Comparison of ENCODE assay signal across 8 mouse cellular contexts in genomic region chr13:107600331-107601131, GRCm38 (mm10).
DNase-seq lines count a peak whose midpoint lies in the region; ATAC-seq lines count a peak whose summit lies in the region.

No protein-coding gene starts in this region.

- H3K27ac ChIP-seq in forebrain, embryonic 15.5 days (replicated peaks), result no peak overlapping the region
- H3K27ac ChIP-seq in intestine, embryonic 16.5 days (ENCODE audit: low read length), result no peak overlapping the region
- no peak overlapping the region for H3K27ac ChIP-seq in liver, embryonic 16.5 days (ENCODE audit: low read length)
- no peak overlapping the region for H3K27ac ChIP-seq in neural tube, embryonic 13.5 days (replicated peaks)

- 0 out of 2 replicates have a peak, but pooled peaks cover 6% of the 10 kb centered on the region for H3K9me3 ChIP-seq in forebrain, embryonic 15.5 days
- no peaks in the 10 kb centered on the region for H3K9me3 ChIP-seq in intestine, embryonic 16.5 days (ENCODE audit: control insufficient read depth, low read length)
- no peaks in the 10 kb centered on the region for H3K9me3 ChIP-seq in liver, embryonic 16.5 days (replicated peaks; ENCODE audit: control insufficient read depth, low read length)
- 0 out of 2 replicates have a peak, but pooled peaks cover 7% of the 10 kb centered on the region for H3K9me3 ChIP-seq in neural tube, embryonic 13.5 days

- H3K4me3 ChIP-seq in forebrain, embryonic 15.5 days, result no peak overlapping the region
- 0 out of 2 replicates have a peak overlapping the region, but pooled peaks have one; percentile 16 for H3K4me3 ChIP-seq in intestine, embryonic 16.5 days (ENCODE audit: low read length)
- H3K4me3 ChIP-seq in liver, embryonic 16.5 days (ENCODE audit: low read depth, low read length), result no peak overlapping the region
- no peak overlapping the region for H3K4me3 ChIP-seq in neural tube, embryonic 13.5 days

- peaks cover 11% of the 10 kb centered on the region for H3K4me1 ChIP-seq in forebrain, embryonic 15.5 days
- no peaks in the 10 kb centered on the region for H3K4me1 ChIP-seq in intestine, embryonic 16.5 days (ENCODE audit: control insufficient read depth, insufficient read depth, low read length)
- H3K4me1 ChIP-seq in liver, embryonic 16.5 days (ENCODE audit: control insufficient read depth, low read depth, low read length), result no peaks in the 10 kb centered on the region; the same call in 1 of the 2 replicates
- peaks cover 40% of the 10 kb centered on the region for H3K4me1 ChIP-seq in neural tube, embryonic 13.5 days (replicated peaks)

- H3K36me3 ChIP-seq in forebrain, embryonic 15.5 days, result no peaks in the 10 kb centered on the region
- no peaks in the 10 kb centered on the region for H3K36me3 ChIP-seq in intestine, embryonic 16.5 days (ENCODE audit: control insufficient read depth, insufficient read depth, low read length)
- H3K36me3 ChIP-seq in liver, embryonic 16.5 days (ENCODE audit: control insufficient read depth, insufficient read depth), result no peaks in the 10 kb centered on the region
- H3K36me3 ChIP-seq in neural tube, embryonic 13.5 days, result no peaks in the 10 kb centered on the region

- H3K9ac ChIP-seq in forebrain, embryonic 15.5 days (replicated peaks), result 0 out of 2 replicates have a peak overlapping the region, but pooled peaks have one; percentile 3
- H3K9ac ChIP-seq in intestine, embryonic 16.5 days (ENCODE audit: low read depth, low read length), result no peak overlapping the region
- H3K9ac ChIP-seq in liver, embryonic 16.5 days (ENCODE audit: low read depth, low read length), result no peak overlapping the region
- H3K9ac ChIP-seq in neural tube, embryonic 13.5 days, result 0 out of 2 replicates have a peak overlapping the region, but pooled peaks have one; percentile 12

- peak; percentile 65 for ATAC-seq in forebrain, embryonic 15.5 days (replicated peaks)
- peak; percentile 78 for ATAC-seq in intestine, embryonic 16.5 days
- peak; percentile 58 for ATAC-seq in liver, embryonic 16.5 days (ENCODE audit: low read depth)
- peak; percentile 25; the same call in 1 of the 2 replicates for ATAC-seq in neural tube, embryonic 13.5 days (ENCODE audit: low read depth)

- peak overlapping the region; percentile 33 for H3K4me2 ChIP-seq in forebrain, embryonic 15.5 days (replicated peaks)
- H3K4me2 ChIP-seq in intestine, embryonic 16.5 days (ENCODE audit: low read depth, low read length), result peak overlapping the region; percentile 30
- peak overlapping the region; percentile 24; the same call in 1 of the 2 replicates for H3K4me2 ChIP-seq in liver, embryonic 16.5 days (ENCODE audit: low read depth, low read length)
- peak overlapping the region; percentile 36 for H3K4me2 ChIP-seq in neural tube, embryonic 13.5 days

- WGBS in forebrain, embryonic 15.5 days, result 26% methylated on average over 22 of the region's 22 CpGs
- WGBS in intestine, embryonic 16.5 days, result 33% methylated on average over 22 of the region's 22 CpGs
- WGBS in liver, embryonic 16.5 days (ENCODE audit: insufficient replicate concordance), result 30% methylated on average over 22 of the region's 22 CpGs
- WGBS in neural tube, embryonic 13.5 days, result 38% methylated on average over 21 of the region's 22 CpGs

- no peaks in the 10 kb centered on the region for H3K27me3 ChIP-seq in forebrain, embryonic 15.5 days
- no peaks in the 10 kb centered on the region for H3K27me3 ChIP-seq in intestine, embryonic 16.5 days (replicated peaks; ENCODE audit: control insufficient read depth, insufficient read depth, low read length)
- no peaks in the 10 kb centered on the region for H3K27me3 ChIP-seq in liver, embryonic 16.5 days (ENCODE audit: control insufficient read depth, insufficient read depth, low read depth, low read length)
- H3K27me3 ChIP-seq in neural tube, embryonic 13.5 days, result no peaks in the 10 kb centered on the region

- peak; percentile 17 to 21 for DNase-seq in cerebellum, postnatal 14 days
- no peak for DNase-seq in cerebellum, adult 18-20 months
- no peak for DNase-seq in frontal cortex, postnatal 14 days (ENCODE audit: low spot score in 2 of 2)
- no peak for DNase-seq in urinary bladder, postnatal 36 days (ENCODE audit: low spot score in 2 of 2)

Comparison
In these comparisons a context has a peak if more than half of its experiments do, and no peak if none do; other contexts are left out.
1. DNase-seq: peak in cerebellum, postnatal 14 days (2 of 2); none in cerebellum, adult 18-20 months (0 of 2), frontal cortex, postnatal 14 days (0 of 2) and urinary bladder, postnatal 36 days (0 of 2).
2. ATAC-seq: peak in every context shown above with its lines; median percentile 78 in intestine, embryonic 16.5 days; 65 in forebrain, embryonic 15.5 days; 58 in liver, embryonic 16.5 days; 25 in neural tube, embryonic 13.5 days.
3. H3K9ac ChIP-seq: peak in forebrain, embryonic 15.5 days (single experiment) and neural tube, embryonic 13.5 days (single experiment); none in intestine, embryonic 16.5 days (single experiment) and liver, embryonic 16.5 days (single experiment).
4. Peak in every context shown above with its lines, with median percentiles within 50 percentile points of each other: H3K4me2 ChIP-seq.